Mouse (Mus musculus): ENCODE measurements around the gene Tmprss11d.
"Not testable (repeated sequence)": the region's sequence is repeated elsewhere in the genome, so short reads cannot be mapped to it uniquely, and the experiment has no call there.

Tmprss11d gene

DNA sequence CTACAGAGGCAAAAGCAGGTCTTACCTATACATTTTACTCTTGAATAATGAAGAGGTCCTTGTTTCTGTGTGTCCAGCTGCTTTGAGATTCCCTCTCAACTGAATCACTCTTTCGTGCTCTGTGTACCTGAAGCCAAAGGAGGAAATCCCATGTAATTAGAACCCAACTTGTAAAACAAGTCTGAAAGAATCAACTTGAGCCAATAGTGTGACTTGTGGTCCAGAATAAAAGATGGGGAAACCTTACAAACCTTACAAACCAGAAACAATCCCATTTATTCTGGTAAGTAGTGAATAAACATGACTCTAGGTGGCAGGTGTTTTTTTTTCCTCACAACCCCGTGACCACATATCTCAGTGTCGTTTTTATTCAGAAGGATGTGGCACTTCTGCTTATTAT lies at the start of gene Tmprss11d:
Gene Tmprss11d, minus strand, starts transcription at position 101 of the 400 bp plus-strand sequence.
- DNase-seq (ENCODE audit: low read depth), result no peak

- DNase-seq (ENCODE audit: low read depth), result no peak
Measured at GRCm38 (mm10) chr5:86421323-86422028, 48.3 kb upstream of the Tmprss11d start.

GRCm38 (mm10) chr5:86419494-86419893 lies 46.3 kb upstream of the Tmprss11d start:
- no peak for DNase-seq (ENCODE audit: low read depth)

DNA sequence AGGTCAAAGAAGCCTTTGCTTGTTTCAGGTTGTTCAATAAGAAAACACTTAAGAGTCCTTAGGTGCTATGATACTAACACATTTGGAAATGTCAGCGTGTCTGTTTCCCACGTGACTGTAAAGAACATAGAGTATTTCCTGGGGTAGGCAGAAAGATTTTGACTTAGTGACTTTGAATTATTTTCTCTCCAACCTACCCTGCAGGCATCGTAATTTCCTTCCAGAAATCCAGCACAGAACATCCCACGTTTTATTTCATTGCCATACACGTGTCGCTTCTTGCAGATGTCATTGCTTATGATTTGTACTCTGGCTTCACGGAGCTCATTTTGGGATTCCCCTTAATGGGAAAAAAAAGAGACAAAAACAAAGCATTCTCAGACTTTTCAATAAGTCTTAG lies 41.1 kb upstream of the Tmprss11d start:
- DNase-seq (ENCODE audit: low read depth), result no peak

DNA sequence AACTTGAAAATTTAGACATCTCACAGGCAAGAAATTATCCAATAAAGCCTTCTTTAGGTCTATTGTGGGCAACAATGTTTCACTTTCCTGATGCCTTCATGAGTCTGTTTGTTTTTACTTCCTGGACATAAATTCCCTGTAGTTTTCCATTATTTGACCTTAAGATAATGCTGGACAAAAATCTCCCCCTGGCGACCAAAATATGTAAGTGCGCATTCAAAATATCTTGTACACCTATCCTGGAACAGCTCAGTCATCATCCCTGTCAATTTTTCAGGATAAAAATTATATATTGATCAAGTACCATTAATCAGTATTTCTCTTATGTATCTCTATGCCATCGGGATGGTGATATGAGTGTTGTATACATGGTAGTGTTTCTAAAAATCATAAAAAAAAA lies 37.6 kb upstream of the Tmprss11d start:
- DNase-seq (ENCODE audit: low read depth), result peak; percentile 21

DNA sequence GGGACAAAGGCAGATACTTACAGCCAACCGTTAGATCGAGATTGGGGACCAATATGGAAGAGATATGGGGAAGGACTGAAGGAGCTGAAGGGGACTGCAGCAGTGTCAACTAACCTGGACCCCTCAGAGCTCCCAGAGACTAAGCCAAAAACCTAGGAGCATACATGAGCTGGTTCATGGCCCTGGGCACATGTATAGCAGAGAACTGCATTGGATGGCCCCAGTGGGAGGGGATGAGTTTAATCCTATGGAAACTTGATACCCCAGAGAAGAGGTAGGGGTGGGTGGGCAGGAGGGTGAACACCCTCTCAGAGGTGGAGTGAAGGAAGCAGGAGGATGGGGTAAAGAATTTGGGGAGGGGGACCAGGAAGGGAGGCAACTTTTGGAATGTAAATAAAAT lies 34.7 kb upstream of the Tmprss11d start:
- no peak for DNase-seq (ENCODE audit: low read depth)

- DNase-seq (ENCODE audit: low read depth), result no peak
Measured at GRCm38 (mm10) chr5:86407191-86407590, 34.0 kb upstream of the Tmprss11d start.

DNA sequence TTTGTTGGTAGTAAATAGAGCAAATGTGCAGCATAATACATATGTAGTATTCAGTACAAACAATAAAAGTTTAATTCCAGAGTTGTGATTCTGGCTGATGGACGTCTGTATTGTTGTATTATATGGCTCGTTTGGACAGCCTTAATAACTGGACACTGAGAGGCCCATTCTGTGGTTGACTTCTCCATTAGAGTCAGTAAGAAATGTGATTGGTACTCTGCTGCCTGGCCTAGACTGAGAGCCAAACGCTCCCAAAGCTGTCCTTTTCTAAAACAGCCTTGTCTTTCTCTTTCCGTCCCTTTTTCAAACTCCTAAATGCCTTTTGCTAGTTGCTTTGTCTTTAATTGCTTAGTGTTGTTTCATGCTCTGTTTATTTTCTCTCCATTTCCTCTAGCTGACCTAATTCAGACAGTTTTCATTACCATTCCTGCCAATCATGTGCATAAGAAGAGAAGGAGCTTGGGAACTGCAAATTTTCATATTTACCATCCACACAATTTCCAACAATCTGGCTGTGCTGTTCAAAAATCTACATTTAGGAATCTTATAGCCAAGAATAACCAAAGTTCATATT lies 13.7 kb downstream of the Tmprss11d start:
- DNase-seq (ENCODE audit: low read depth), result no peak

GRCm38 (mm10) chr5:86352966-86353365 lies 20.3 kb downstream of the Tmprss11d start:
- peak; percentile 6 for DNase-seq (ENCODE audit: low read depth)

DNA sequence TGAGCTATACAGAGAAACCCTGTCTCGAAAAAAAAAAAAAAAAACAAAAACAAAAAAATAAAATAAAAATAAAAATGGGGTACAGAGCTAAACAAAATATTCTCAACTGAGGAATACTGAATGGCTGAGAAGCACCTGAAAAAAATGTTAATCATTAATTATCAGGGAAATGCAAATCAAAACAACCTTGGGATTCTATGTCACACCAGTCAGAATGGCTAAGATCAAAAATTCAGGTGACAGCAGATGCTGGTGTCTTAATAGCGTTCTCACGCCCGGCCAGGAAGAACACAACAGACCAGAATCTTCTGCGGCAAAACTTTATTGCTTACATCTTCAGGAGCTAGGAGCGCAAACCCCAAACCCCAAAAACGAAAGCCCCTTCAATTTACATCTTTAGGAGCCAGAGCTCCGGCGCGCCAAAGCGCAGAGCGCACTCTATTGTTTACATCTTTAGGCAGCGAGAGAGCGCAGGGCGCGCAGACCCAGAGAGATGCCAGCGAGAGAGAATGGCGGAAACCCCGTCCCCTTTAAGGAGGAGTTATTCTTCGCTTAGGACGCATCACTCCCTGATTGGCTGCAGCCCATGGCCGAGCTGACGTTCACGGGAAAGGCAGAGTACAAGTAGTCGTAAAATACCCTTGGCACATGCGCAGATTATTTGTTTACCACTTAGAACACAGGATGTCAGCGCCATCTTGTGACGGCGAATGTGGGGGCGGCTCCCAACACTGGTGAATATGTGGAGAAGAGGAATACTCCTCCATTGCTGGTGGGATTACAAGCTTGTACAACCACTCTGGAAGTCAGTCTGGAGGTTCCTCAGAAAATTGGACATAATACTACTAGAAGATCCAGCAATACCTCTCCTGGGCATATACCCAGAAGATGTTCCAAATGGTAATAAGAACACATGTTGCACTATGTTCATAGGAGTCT lies 54.9 kb downstream of the Tmprss11d start:
- not testable (repeated sequence) for DNase-seq (ENCODE audit: low read depth)

GRCm38 (mm10) chr5:86306116-86306515 lies 67.1 kb downstream of the Tmprss11d start:
- DNase-seq (ENCODE audit: low read depth), result no peak

DNA sequence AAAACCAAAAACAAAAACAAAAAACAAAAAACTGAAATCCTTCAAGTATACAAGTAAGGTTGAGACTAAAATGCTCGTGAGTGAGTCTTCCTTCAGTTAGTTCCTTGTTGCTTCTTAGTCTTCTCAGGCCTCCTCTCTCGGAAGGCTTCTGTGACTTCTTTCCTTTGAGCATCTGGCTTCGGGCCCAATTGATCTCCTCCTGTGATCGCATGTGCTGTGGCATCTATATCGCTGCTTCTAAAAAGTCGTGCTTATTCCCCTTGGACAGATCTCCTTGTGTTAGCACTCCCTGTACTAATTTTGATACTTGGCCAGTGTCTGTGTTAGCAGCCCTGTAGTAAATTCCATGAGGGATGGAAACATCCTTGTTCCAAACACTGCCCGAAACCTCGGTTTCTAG lies 69.3 kb downstream of the Tmprss11d start:
- no peak for DNase-seq (ENCODE audit: low read depth)

GRCm38 (mm10) chr5:86289208-86289607 lies 84.0 kb downstream of the Tmprss11d start, which contains the start of gene Tmprss11c:
Gene Tmprss11c, minus strand, starts transcription at chr5:86289308.
- DNase-seq (ENCODE audit: low read depth), result no peak
